Mouse (Mus musculus) lung, adult 2 months (tissue): Measurements from ENCODE around the gene Neto2.

Experiments
- CTCF ChIP-seq: fragments of 200-500 bp; IDR thresholded peaks from 2 replicates; pipeline ENCODE4 v1.5.1; 2011; ENCODE audit warnings: mild to moderate bottlenecking, low read length, control low read depth; ENCODE audit not compliant: insufficient read depth
- POLR2A ChIP-seq: fragments of 200-500 bp; IDR thresholded peaks from 2 replicates; pipeline ENCODE4 v1.6.1; 2011; ENCODE audit warnings: low read depth, mild to moderate bottlenecking, control low read depth, low read length, borderline replicate concordance; ENCODE audit errors: extremely low read depth

DNA sequence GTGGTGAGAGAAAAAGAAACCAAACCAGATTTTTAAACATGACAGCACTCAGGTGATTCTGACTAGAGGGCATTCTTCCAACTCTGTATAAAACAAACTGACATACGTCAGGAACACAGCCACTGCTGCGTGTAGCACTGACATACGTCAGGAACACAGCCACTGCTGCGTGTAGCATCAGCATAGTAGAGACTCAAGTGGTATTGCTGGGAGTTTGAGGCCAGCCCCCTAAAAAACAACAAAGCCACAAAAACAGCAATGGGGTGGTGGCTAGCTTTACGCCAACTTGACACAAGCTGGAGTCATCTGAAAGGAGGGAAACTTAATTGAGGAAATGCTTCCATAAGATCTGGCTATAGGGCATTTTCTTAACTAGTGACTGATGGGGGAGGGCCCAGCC is 77.5 kb downstream of the Neto2 start:
- TF ChIP-seq CTCF (no peak), POLR2A (no peak)
